Mouse (Mus musculus): Measurements from ENCODE around the gene Ccdc171.
"Not testable (repeated sequence)": the region's sequence is repeated elsewhere in the genome, so short reads cannot be mapped to it uniquely, and the experiment has no call there.

The Ccdc171 gene

DNA sequence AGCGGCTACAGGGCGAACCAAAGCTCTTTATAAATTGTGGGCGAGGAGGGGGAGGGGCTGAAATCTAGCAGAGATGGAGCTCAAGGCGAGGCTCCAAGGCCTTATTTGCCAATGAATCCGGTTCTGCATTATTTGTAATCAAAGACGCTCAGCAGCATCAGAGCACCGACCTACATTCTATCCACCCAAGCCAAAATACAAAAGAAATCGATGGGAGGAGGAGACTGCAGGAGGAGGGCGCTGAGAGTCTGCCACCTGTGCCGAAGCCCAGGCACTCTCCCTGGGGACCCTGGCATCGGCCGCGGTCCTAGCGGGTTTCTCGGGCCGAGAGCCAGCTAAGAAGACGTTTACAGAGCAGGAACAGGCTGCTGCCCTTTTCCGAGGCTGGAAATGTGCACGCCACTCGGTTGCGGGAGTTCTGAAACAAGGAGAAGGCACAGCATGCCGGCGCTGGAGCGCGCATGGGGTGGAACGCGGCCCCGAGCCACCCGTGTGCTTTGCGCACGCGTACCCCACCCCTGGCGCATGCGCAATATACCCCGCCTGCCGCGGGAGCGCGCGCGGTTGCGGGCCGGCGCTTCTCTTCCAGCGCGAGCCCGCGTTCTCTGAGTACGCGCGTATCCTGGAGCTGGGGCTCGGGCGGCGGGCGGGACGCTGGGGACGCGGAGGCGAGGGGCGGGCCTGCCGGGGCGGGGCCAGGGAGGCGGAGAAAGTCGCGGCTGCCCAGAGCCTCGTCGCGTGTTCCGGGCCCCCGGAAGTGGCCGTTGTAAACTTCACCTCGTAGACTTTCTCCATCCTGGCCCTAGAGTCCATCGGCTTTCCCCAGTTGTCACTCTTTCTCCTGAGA is at the start of gene Ccdc171:
Ccdc171 (plus strand) TSS at position 703 of the 847 bp plus-strand sequence.
- DNase-seq (ENCODE audit: low spot score in 2 of 2), result peak; percentile 87 to 93

DNA sequence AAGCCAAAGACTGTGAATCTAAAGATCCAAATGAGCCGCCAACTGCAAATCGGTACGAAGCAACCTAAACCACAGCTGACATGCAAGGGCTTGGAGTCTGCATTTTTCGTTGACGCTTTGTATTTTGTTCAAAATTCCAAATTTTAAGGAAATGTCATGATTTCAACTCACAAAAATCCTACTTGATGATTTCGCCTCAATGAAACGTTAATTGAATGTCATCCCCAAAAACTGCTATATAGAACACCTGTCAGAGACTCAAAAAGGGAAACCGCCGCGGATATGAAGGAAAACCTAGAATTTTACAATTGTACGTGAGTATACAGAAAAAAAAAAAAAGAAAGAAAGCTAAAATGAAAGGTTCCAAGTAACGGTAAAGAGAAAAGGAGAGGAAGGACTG is 40.1 kb upstream of the Ccdc171 start:
- no peak for DNase-seq (ENCODE audit: low spot score in 2 of 2)

- DNase-seq (ENCODE audit: low spot score in 2 of 2), result peak; percentile 85 to 87
Measured at GRCm38 (mm10) chr4:83485735-83486116, 39.6 kb upstream of the Ccdc171 start.

DNA sequence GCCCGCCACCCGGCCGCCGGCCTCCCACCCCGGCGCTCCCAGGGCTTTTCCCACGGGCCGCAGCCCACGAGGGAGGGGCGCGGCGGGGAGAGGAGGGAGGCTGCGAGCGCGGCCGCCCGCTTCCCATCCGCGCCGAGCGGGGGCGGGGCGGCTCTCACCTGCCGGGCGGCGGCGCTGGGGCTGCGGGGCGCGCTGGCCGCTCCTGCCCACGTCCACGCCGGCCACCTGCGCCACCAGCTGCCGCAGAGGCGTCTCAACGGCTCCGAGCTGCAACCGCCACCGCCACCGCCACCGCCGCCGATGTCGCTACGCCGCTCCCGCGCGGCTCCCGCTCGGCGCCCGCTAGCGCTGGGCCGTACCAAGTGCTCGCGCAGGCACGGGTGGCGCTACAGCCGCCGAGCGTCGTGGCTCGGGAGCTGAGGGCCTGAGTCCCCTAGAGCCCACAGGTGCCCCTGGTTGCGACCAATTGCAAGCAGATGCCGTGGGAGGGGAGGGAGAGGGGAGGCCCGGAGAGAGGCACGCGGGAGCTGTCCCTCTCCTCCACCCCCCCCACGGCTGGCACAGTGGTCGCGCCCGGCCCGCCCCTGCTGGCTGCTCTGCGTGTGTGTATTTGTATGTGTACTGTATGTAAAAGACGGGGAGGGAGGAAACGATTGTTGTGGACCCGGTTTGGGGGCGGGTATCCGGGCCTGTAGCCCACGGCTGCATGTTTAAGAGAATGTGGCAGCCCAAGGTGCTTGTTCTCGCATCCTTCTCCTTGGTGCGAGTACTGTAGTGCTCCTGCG is 39.0 kb upstream of the Ccdc171 start, which contains the start of gene Psip1:
Psip1 (minus strand) TSS at position 343 of the 785 bp plus-strand sequence.
- peak; percentile 84 to 86 for DNase-seq (ENCODE audit: low spot score in 2 of 2)

DNA sequence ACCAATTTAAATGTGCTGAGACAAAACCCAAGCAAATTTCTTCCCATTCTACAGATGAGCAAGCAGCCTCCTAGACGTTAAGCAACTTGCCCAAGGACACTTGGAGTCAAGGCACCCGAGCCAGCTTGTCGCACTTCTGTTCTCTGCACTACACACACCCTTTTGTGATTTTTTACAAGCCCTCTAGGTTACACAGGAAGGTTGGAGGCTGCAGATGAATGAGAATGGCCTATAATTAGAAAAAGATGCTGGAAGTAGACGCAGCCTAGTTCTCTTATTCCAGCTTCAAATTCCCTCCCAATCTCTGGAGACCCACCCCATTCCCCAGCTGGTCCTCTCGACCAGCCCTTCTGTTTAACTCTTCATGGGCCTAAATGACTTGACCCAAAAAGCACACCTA is 36.2 kb upstream of the Ccdc171 start:
- no peak for DNase-seq (ENCODE audit: low spot score in 2 of 2)

- no peak for DNase-seq (ENCODE audit: low spot score in 2 of 2)
Measured at GRCm38 (mm10) chr4:83493112-83493511, 32.2 kb upstream of the Ccdc171 start.

DNA sequence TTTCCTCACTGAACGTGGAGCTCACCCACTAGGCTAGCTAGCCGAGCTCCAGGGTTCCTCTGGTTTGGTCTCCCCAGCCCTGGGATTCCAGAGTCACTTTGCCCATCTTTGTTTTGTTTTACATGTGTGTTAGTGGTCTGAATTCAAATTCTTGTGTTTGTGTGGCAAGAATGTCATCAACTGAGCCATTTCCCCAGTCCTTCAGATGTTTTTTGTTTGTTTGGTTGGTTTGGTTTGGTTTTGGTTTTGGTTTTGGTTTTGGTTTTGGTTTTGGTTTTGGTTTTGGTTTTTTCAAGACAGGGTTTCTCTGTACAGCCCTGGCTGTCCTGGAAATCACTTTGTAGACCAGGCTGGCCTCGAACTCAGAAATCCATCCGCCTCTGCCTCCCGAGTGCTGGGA is 28.3 kb upstream of the Ccdc171 start:
- DNase-seq (ENCODE audit: low spot score in 2 of 2), result not testable (repeated sequence)

DNA sequence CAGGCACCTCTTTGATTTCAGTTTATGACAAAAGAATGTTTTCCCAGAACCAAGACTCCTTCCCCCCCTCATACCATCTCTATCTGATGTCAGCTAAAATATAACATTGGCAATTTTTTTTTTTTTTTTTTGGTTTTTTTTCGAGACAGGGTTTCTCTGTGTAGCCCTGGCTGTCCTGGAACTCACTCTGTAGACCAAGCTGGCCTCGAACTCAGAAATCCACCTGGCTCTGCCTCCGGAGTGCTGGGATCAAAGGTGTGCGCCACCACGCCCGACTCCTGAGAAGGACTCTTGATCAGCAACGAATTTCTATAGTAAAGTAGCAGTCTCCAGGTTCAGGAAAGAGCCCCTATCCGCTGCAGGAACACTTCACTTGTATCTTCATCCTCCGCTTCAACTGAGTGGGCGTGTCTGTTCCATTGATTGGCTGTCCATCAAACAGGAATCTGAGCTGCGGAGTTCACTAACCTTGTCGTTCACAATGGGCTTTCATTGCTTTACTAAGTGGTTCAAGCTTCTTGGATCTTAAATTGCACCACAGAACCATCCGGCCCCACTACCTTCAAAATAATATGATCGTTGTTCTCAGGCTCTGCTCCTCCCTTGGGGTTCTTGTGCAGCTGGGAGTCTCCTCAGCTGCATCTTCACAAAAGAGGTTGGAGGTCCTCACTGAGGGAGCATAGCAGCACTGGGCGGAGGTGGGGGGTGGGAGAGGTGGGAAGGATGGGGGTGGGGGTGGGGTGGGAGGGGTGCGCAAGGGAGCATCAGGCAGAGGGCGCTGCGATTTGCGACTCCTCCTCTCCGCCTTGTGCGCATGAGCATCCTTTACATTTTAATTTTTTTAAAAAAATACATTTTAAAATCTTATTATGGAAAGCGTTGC is 24.9 kb upstream of the Ccdc171 start:
- peak in 1 of 2 experiments; percentile 13 for DNase-seq (ENCODE audit: low spot score in 2 of 2)

- no peak for DNase-seq (ENCODE audit: low spot score in 2 of 2)
Measured at GRCm38 (mm10) chr4:83501037-83501430, 24.3 kb upstream of the Ccdc171 start.

DNA sequence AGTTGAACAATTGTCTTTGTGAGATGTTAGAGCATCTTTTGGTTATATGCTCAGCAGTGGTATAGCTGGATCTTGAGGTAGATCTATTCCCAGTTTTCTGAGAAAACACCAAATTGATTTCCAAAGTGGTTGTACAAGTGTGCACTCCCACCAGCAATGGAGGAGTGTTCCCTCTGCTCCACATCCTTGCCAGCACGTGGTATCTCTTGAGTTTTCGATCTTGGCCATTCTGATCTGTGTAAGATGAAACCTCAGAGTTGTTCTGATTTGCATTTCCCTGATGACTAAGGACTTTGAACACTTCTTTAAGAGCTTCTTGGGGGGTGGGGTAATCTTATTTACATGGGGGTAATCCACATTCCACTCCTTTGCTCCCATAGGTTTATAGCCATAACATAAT is 15.7 kb upstream of the Ccdc171 start:
- no peak for DNase-seq (ENCODE audit: low spot score in 2 of 2)

GRCm38 (mm10) chr4:83511083-83511482 is 14.3 kb upstream of the Ccdc171 start:
- no peak for DNase-seq (ENCODE audit: low spot score in 2 of 2)

GRCm38 (mm10) chr4:83512217-83512616 is 13.1 kb upstream of the Ccdc171 start:
- no peak for DNase-seq (ENCODE audit: low spot score in 2 of 2)

- no peak for DNase-seq (ENCODE audit: low spot score in 2 of 2)
Measured at GRCm38 (mm10) chr4:83512644-83513043, 12.7 kb upstream of the Ccdc171 start.

DNA sequence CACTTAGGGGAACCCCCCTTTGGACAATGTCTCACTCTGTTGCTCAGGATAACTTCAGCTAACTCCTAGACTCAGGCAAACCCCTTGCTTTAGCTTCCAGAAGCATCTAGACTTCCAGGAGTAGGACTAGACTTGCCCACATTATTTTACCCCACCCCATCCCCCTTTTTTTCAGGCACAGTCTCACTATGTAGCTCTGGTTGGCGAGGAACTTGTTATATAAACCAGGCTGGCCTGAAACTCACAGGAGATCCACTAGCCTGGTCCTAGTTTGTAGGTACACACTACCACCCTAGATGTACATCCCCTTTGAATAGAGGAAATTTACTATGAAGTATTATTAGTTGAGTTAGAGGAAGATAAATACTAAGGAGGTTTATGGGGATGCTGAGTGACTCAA is 11.2 kb upstream of the Ccdc171 start:
- no peak for DNase-seq (ENCODE audit: low spot score in 2 of 2)

DNA sequence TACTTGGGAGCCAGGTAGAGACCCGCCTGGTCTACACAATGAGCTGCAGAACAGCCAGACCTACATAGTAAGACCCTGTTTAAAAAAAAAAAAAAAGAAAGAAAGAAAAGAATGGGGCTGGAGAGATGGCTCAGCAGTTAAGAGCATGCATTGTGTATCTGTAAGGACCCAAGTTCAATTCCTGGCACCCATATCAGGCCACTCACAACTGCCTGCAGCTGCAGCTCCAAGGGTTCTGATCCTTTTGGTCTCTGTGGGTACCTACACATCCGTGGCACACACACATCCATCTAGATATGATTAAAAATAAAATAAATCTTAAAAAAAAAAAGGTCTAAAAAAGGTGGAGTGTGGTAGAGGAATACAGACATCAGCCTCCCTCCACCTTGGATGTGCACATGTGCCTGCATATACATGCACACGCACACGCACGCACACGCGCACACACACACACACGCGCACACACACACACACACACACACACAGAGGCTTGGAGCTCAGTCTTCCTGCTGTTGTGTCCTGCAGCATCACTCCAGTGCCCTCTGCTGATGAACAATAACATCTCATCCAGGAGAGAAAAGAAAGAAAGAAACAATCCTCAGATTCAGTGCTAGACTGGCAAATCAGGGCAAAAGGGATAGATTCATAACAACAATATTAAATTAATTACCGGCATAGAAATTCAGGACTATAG is 10.2 kb upstream of the Ccdc171 start:
- DNase-seq (ENCODE audit: low spot score in 2 of 2), result no peak

DNA sequence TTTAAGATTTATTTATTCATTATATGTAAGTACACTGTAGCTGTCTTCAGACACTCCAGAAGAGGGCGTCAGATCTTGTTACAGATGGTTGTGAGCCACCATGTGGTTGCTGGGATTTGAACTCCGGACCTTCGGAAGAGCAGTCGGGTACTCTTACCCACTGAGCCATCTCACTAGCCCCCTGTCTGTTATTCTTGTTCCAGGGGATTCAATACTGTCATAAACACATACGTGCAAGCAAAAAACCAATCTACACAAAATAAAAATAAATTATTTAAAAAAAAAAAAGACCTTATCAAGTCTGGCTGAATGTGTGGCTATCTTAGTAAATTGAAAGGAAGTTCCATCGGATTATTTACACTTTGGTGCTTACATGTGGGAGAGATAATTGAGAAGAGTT is 9.2 kb upstream of the Ccdc171 start:
- not testable (repeated sequence) for DNase-seq (ENCODE audit: low spot score in 2 of 2)

DNA sequence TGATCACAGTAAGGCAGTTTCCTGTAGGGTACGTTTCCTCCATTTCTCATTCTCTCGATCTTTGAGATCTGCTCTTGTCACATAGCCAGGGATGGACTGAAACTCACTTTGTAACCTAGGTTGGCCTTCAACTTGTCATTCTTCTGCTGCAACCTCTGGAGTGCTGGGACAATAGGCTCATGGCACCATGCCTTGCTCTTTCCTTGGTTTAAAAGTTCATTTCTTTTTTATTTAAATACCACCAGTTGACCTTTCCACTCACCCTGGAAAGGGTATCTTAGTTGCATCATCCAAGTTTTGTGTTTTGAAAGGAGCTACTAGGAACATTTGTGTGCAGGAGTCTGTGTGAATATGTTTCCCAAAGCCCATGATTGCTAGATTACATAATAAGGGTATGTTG is 6.2 kb upstream of the Ccdc171 start:
- DNase-seq (ENCODE audit: low spot score in 2 of 2), result no peak

DNA sequence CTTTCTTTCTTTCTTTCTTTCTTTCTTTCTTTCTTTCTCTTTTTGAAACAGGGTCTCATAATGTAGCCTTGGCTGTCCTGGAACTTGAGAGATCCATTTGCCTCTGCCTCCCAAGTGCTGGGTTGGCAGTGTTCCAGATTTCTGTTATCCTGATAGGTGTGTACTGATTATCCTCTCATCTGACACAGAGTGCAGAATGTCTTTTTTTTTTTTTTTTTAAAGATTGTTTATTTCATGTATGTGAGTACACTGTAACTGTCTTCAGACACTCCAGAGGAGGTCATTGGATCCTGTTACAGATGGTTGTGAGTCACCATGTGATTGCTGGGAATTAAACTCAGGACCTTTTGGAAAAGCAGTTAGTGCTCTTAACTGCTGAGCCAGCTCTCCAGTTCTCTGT is 5.5 kb upstream of the Ccdc171 start:
- DNase-seq (ENCODE audit: low spot score in 2 of 2), result no peak

DNA sequence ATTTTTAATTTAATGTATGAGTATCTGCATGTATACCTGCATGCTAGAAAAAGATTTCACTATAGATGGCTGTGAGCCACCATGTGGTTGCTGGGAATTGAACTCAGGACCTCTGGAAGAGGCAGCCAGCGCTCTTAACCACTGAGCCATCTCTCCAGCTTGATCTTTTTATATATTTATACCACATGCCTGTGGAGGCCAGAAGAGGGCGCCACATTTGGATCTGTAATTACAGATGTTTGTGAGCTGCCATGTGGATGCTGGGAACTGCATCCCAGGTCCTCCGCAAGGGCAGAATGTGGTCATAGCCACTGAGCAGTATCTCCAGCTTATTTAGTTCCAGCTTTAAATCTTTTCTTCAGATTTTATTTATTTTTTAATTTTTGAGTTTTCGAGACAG is 5.0 kb upstream of the Ccdc171 start:
- no peak for DNase-seq (ENCODE audit: low spot score in 2 of 2)

DNA sequence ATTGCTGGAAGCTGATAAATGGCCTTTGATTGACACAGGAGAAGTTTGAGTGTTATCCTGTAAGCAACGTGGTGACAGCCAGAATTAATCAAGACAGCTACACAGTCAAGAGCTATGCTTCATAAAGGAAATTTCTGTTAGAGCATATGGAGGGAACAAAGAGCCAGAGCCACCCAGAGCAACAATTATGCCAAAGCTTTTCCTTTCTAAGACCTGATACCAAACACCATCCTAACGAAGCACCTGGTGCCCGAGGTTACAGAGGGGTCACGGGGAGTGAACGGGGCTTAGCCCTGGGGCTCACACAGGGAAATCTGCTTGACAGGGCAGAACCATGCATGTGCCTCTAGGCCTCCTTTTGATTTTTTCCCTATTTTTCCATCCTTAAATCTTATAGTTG is 3.3 kb upstream of the Ccdc171 start:
- no peak for DNase-seq (ENCODE audit: low spot score in 2 of 2)

DNA sequence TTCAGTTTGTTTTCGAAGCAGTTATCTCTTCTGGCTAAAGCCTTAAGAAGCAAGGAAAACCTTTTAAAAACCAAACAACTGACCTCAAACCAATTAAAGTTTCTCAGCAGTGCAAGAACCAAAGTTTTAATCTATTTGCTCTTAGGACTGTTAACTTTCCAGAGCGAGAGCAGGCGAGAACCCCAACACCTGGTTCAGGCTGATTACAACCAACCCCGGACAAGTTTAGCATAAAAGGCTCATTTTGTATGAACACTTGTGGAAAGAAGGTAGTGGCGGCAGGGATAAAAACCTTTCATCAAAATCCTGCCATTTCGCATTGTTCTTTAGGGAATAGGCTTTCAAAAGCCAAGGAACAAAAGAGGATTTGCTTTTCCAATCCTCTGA is 896 bp upstream of the Ccdc171 start:
- DNase-seq (ENCODE audit: low spot score in 2 of 2), result no peak
